Mouse (Mus musculus) cortical plate, adult 2 months (tissue): Measurements from ENCODE around the gene Agpat2.

Experiments used
- CTCF ChIP-seq: fragments of 200-500 bp; IDR thresholded peaks from 2 replicates; pipeline ENCODE4 v1.5.1; 2011; ENCODE audit warnings: mild to moderate bottlenecking, control low read depth, low read length; ENCODE audit not compliant: insufficient read depth; ENCODE audit errors: extremely low read depth
- POLR2A ChIP-seq: fragments of 200-500 bp; IDR thresholded peaks from 2 replicates; pipeline ENCODE4 v1.6.1; 2011; ENCODE audit warnings: mild to moderate bottlenecking, low read length, control low read depth; ENCODE audit not compliant: insufficient read depth; ENCODE audit errors: extremely low read depth

GRCm38 (mm10) chr2:26586294-26587043, 17.7 kb downstream of the Agpat2 start, which contains the start of gene Gm20532:
- TF ChIP-seq POLR2A (no peak), CTCF (peak; percentile 32; the same call in 1 of the 2 replicates)
